Mouse (Mus musculus) erythroblast, embryonic 14.5 days (primary cell): Measurements from ENCODE around the gene Robo4. TPM values are rescaled to one million over a fixed set of nuclear protein-coding genes. Genes with fewer than 3 reads are reported as not detected.

Experiments used
- H3K27me3 ChIP-seq: 2 replicates; pipeline ENCODE4 v1.6.1; 2012; ENCODE audit warnings: inconsistent platforms; ENCODE audit not compliant: control insufficient read depth
- H3K36me3 ChIP-seq: 2 replicates; pipeline ENCODE4 v1.6.1; 2012; ENCODE audit warnings: mild to moderate bottlenecking, inconsistent platforms; ENCODE audit not compliant: control insufficient read depth
- H3K4me1 ChIP-seq: 2 replicates; pipeline ENCODE4 v1.6.1; 2012; ENCODE audit warnings: inconsistent platforms; ENCODE audit not compliant: control insufficient read depth
- H3K4me3 ChIP-seq: replicated peaks from 2 replicates; pipeline ENCODE3; 2012; ENCODE audit warnings: moderate library complexity, mild to moderate bottlenecking, inconsistent platforms
- H3K9me3 ChIP-seq: 2 replicates; pipeline ENCODE4 v1.6.1; 2012; ENCODE audit warnings: low read length, inconsistent platforms, mixed read lengths; ENCODE audit not compliant: control insufficient read depth
- GATA1 ChIP-seq: IDR thresholded peaks from 2 replicates; pipeline ENCODE4 v1.6.1; 2012; ENCODE audit warnings: low read length, inconsistent platforms, mixed read lengths
- TAL1 ChIP-seq: IDR thresholded peaks from 3 replicates; pipeline ENCODE4 v1.6.1; 2012; ENCODE audit warnings: low read length, inconsistent platforms, mixed read lengths
- polyA plus RNA-seq: library from polyadenylated mRNA; stranded (reverse); fragments of >175 nt; gene quantifications from 2 replicates; pipeline ENCODE4 v1.2.3, GENCODE M21; 2012

The Robo4 gene
- polyA plus RNA-seq, 1 experiment: 0.02 TPM

DNA sequence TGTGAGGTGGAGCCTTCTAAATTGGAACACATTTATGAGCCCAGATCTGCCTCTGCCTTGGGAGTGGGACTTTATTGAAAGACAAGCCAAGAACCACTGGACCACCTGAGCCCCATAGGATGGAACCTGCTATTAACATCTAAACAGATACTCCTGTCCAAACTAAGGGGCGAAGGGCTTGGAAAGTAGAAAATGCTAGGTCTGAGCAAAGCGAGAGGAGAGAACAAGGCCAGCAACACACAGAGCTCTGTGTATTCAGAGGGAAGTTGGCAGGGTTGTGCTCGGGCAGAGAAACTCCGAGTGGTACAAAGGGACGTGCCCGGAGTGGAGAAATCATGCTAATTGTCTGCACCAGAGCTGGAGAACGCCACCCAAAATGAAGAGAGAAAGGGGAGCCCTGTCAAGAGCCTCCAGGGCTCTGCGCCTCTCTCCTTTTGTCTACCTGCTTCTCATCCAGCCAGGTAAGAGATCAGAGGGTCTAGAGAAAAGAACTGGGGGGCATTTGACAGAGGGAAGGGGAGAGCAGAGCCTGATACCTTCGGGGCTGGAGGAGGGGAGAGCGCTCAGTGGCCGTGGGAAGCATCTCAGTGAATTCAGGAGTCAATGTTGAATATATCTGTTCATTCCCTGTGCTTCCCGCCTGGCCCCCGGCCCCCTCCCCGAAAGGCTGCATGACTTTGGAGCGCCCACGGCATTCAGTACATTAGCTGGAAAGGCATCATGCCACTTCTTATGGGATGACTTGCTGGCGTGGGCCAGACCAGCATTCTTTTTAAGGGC is 34.2 kb upstream of the Robo4 start, which contains the start of gene Hepacam:
Gene Hepacam (plus strand): TSS at position 51 of the 780 bp plus-strand sequence.
- TF ChIP-seq GATA1 (no peak), TAL1 (no peak)
- Histone ChIP-seq H3K4me3 (no peak within 1 kb of the TSS), H3K4me1 (no peaks in the 10 kb centered on the region), H3K27me3 (no peaks in the 10 kb centered on the region), H3K9me3 (no peaks in the 10 kb centered on the region), H3K36me3 (no peaks in the 10 kb centered on the region)

- Histone ChIP-seq H3K4me1 (no peaks in the 10 kb centered on the region), H3K4me3 (no peak overlapping the region), H3K27me3 (no peaks in the 10 kb centered on the region), H3K36me3 (no peaks in the 10 kb centered on the region), H3K9me3 (no peaks in the 10 kb centered on the region)
- TF ChIP-seq TAL1 (no peak), GATA1 (no peak)
Measured at GRCm38 (mm10) chr9:37368081-37368830, 33.4 kb upstream of the Robo4 start.

- Histone ChIP-seq H3K9me3 (no peaks in the 10 kb centered on the region), H3K27me3 (no peaks in the 10 kb centered on the region), H3K4me1 (no peaks in the 10 kb centered on the region), H3K4me3 (no peak overlapping the region), H3K36me3 (no peaks in the 10 kb centered on the region)
- TF ChIP-seq TAL1: no peak
- no peak for TF ChIP-seq GATA1
Measured at GRCm38 (mm10) chr9:37368860-37369259, 32.8 kb upstream of the Robo4 start.

GRCm38 (mm10) chr9:37371232-37371801 is 30.4 kb upstream of the Robo4 start:
- H3K4me1 ChIP-seq: no peaks in the 10 kb centered on the region
- TF ChIP-seq TAL1 (no peak), GATA1 (no peak)
- H3K27me3 ChIP-seq: no peaks in the 10 kb centered on the region
- no peaks in the 10 kb centered on the region for H3K9me3 ChIP-seq
- H3K4me3 ChIP-seq: no peak overlapping the region
- H3K36me3 ChIP-seq: no peaks in the 10 kb centered on the region

DNA sequence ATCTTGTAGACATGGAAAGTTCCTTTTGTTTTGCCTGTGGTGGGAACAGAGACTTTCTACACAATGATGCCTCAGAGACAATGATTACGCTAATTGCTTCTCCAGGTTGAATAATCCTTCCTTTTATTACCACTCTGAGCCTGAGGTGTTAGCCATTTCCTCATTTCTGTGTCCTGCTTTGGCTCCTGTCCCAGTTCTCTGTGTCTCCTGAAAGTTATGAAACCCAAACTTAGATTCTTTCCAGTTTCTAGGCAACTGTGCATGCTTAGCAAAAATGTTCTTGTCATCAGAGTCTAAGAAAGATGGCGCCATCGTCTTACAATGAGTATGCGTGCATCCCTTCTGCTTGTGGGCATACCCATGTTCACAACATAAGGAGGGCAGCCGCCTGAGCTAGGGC is 26.0 kb upstream of the Robo4 start:
- Histone ChIP-seq H3K4me3 (no peak overlapping the region), H3K9me3 (no peaks in the 10 kb centered on the region), H3K27me3 (no peaks in the 10 kb centered on the region), H3K4me1 (no peaks in the 10 kb centered on the region), H3K36me3 (no peaks in the 10 kb centered on the region)
- TF ChIP-seq GATA1: no peak
- no peak for TF ChIP-seq TAL1

DNA sequence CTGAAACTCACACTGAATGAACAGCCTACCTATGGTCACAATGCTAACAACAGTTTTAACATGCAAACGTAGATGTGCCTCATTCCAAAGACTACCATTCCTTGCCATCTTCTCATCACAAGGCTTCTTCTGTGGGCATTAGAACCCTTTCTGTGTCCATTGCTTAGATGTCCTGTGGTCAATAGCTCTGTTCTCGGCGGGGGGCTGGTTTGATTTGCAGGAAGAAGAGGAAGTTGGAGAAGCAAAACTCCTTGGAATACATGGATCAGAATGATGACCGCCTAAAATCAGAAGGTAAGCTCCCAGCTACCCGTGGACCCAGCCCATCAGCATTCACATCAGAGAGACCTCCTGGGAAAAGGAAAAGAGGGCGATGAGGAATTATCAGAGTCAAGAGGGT is 18.5 kb upstream of the Robo4 start:
- TF ChIP-seq GATA1: no peak
- no peak for TF ChIP-seq TAL1
- Histone ChIP-seq H3K36me3 (no peaks in the 10 kb centered on the region), H3K27me3 (peaks cover 25% of the 10 kb centered on the region), H3K4me3 (no peak overlapping the region), H3K4me1 (peaks cover 3% of the 10 kb centered on the region), H3K9me3 (no peaks in the 10 kb centered on the region)

- Histone ChIP-seq H3K36me3 (no peaks in the 10 kb centered on the region), H3K9me3 (no peaks in the 10 kb centered on the region), H3K27me3 (peaks cover 25% of the 10 kb centered on the region), H3K4me1 (peaks cover 3% of the 10 kb centered on the region), H3K4me3 (peak overlapping the region; percentile 16)
- TF ChIP-seq TAL1: no peak
- no peak for TF ChIP-seq GATA1
Measured at GRCm38 (mm10) chr9:37384284-37385182, 17.2 kb upstream of the Robo4 start.

DNA sequence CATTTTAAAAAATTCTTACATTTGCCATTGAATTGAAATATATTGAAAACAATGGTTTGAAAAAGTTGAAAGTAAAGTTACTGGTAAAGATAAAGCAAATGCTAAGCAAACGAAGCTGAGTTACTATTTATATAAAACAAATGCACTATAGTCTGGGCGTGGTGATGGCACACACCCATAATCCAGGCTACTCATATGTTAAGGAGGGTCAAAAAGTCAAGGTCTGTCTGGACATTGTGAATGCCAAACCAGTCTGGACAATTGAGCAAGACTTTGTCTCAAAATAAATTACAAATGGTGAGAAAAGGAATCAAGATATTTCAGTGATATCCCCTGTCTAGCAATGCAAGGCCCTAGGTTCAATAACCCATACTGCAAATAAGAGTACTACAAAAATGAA is 10.8 kb upstream of the Robo4 start:
- TF ChIP-seq GATA1: no peak
- no peak for TF ChIP-seq TAL1
- H3K36me3 ChIP-seq: no peaks in the 10 kb centered on the region
- H3K9me3 ChIP-seq: no peaks in the 10 kb centered on the region
- peaks cover 5% of the 10 kb centered on the region for H3K27me3 ChIP-seq
- H3K4me1 ChIP-seq: no peaks in the 10 kb centered on the region
- H3K4me3 ChIP-seq: no peak overlapping the region
